Mouse (Mus musculus) neutrophil, adult 59 days (primary cell): ENCODE data around the gene Gm4027. TPM values are rescaled to one million over a fixed set of nuclear protein-coding genes. Genes with fewer than 3 reads are reported as not detected.

Experiments used
- total RNA-seq, 2 experiments: library from RNA; stranded (reverse); gene quantifications; 1 replicate in 1 of 2; 2 replicates in 1 of 2; pipeline ENCODE4 v1.2.4; 2023

The Gm4027 gene
- not detected for total RNA-seq

GRCm38 (mm10) chr12:87618569-87618968, at the start of gene Gm4027:
Gene Gm4027 (plus strand): TSS chr12:87618869.

GRCm38 (mm10) chr12:87602388-87602787, 16.3 kb upstream of the Gm4027 start, which contains the start of gene Oog1:
Gene Oog1 (plus strand): TSS chr12:87602688.

GRCm38 (mm10) chr12:87644520-87644919, 25.9 kb downstream of the Gm4027 start, which contains the start of gene Gm16381:
Gene Gm16381 (minus strand): TSS chr12:87644620.

Other genes with a start within 250 kb of the Gm4027 start
- 100 to 1,000 TPM; 118 to 124 TPM for gene Sptlc2, start 230.5 kb upstream of the Gm4027 start, total RNA-seq
- gene Slirp, start 175.0 kb upstream of the Gm4027 start, total RNA-seq: 10 to 100 TPM; 32.0 to 43.1 TPM
- 10 to 100 TPM; 20.7 to 24.0 TPM for gene Alkbh1, start 174.9 kb upstream of the Gm4027 start, total RNA-seq
- gene Snw1, start 146.6 kb upstream of the Gm4027 start, total RNA-seq: 10 to 100 TPM; 42.4 to 46.1 TPM
- not detected for gene Gm5788, start 124.1 kb upstream of the Gm4027 start, total RNA-seq
- not detected for gene Gm8300, start 104.6 kb upstream of the Gm4027 start, total RNA-seq
- gene Oog1, start 16.2 kb upstream of the Gm4027 start, total RNA-seq: not detected
- not detected for gene Gm16381, start 25.8 kb downstream of the Gm4027 start, total RNA-seq
- not detected for gene Gm21319, start 156.9 kb downstream of the Gm4027 start, total RNA-seq
- gene Gm21936, start 176.6 kb downstream of the Gm4027 start, total RNA-seq: not detected
- not detected for gene BB287469, start 197.7 kb downstream of the Gm4027 start, total RNA-seq
- not detected for gene Gm2001, start 223.5 kb downstream of the Gm4027 start, total RNA-seq